Mouse (Mus musculus): ENCODE measurements around the gene Sytl3. TPM values are rescaled to one million over a fixed set of nuclear protein-coding genes. Genes with fewer than 3 reads are reported as not detected.
"Not testable (repeated sequence)": the region's sequence is repeated elsewhere in the genome, so short reads cannot be mapped to it uniquely, and the experiment has no call there.

The Sytl3 gene
- polyA plus RNA-seq, 1 experiment from 2014 or later, result 0.13 TPM

- not testable (repeated sequence) for H3K9ac ChIP-seq; H3K4me2 ChIP-seq (replicated peaks); H3K4me3 ChIP-seq; ATAC-seq (ENCODE audit: insufficient number of reproducible peaks, insufficient read depth, low FRiP score, low TSS enrichment); H3K4me1 ChIP-seq; H3K27me3 ChIP-seq; H3K9me3 ChIP-seq; H3K36me3 ChIP-seq; H3K27ac ChIP-seq
- WGBS, result 92% methylated on average over 2 of the region's 4 CpGs
These were observed 23.1 kb upstream of the Sytl3 start for GRCm38 (mm10) chr17:6635781-6636180.

GRCm38 (mm10) chr17:6636861-6637260 lies 22.0 kb upstream of the Sytl3 start:
- ATAC-seq (ENCODE audit: insufficient number of reproducible peaks, insufficient read depth, low FRiP score, low TSS enrichment), result no peak
- H3K4me3 ChIP-seq, result no peak overlapping the region
- no peaks in the 10 kb centered on the region for H3K36me3 ChIP-seq
- no peak overlapping the region for H3K4me2 ChIP-seq (replicated peaks)
- H3K27me3 ChIP-seq, result no peaks in the 10 kb centered on the region
- 84% methylated on average over 5 of the region's 5 CpGs for WGBS
- no peak overlapping the region for H3K9ac ChIP-seq
- no peaks in the 10 kb centered on the region for H3K4me1 ChIP-seq
- H3K27ac ChIP-seq, result no peak overlapping the region
- H3K9me3 ChIP-seq, result no peaks in the 10 kb centered on the region

DNA sequence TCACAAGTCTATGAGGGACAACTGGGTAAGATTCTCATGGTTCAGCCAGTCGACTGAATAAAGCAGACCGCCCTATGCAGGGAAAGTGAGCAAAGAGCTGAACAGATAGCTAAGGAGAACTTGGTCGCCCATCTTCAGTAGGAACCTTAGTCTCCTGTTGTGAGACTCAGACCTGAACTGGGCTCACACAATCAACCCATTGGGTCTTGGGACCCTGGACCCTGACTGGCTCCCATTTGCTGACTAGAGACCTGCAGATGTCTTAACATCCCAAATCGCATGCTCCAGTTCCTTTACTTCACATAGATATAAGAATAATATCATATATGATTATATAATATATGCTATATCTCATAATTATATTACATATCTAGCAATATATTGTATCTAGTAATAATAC lies 21.5 kb upstream of the Sytl3 start:
- 97% methylated on average over 4 of the region's 4 CpGs for WGBS
- not testable (repeated sequence) for H3K9me3 ChIP-seq

DNA sequence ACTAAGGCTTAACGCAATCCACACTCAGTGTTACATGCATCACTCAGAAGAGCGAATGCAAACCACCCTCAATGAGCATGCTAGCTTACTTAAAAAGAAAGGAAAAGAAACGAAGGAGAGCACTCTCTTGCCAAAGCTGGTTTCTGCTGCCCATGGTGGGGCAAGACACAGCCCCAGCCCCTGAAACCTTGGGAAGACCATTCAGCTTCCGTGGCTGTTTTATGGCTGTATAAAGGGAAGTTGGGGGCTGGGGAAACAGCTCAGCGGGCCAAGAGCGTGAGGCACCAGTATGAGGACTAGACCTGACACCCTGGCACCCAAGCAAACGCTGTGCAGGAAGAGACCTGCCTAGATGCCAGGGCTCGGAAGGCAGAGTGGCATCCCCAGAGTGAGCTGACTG lies 20.4 kb upstream of the Sytl3 start:
- not testable (repeated sequence) for H3K36me3 ChIP-seq; H3K27me3 ChIP-seq; H3K27ac ChIP-seq; H3K4me2 ChIP-seq (replicated peaks); H3K9me3 ChIP-seq; H3K4me3 ChIP-seq; H3K9ac ChIP-seq; ATAC-seq (ENCODE audit: insufficient number of reproducible peaks, insufficient read depth, low FRiP score, low TSS enrichment); H3K4me1 ChIP-seq
- WGBS, result 86% methylated on average over 8 of the region's 8 CpGs

More for the DNA sequence above, 21.5 kb upstream of the Sytl3 start:
- H3K4me3 ChIP-seq; H3K36me3 ChIP-seq; H3K4me2 ChIP-seq (replicated peaks); H3K4me1 ChIP-seq; H3K9ac ChIP-seq; ATAC-seq (ENCODE audit: insufficient number of reproducible peaks, insufficient read depth, low FRiP score, low TSS enrichment); H3K27ac ChIP-seq; H3K27me3 ChIP-seq: not testable (repeated sequence)

DNA sequence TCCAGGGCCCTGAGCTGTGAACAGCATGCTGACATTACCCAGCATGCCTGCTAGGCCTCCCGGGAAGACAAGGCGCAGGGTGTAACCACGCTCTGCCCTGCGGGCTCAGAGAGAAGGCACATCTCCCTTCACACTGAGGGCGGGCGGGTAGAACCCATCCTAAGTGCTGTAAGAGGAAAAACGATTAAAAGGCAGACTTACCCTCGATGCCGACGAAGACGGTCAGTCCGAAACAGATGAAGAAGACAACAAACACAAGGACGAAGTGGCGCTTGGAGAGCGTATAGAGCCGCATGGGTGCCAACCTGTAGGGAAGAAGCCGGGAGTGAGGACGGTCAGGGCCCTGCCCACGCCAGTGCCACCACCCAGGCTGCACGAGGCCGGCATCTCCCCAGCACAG lies 19.4 kb upstream of the Sytl3 start:
- 90% methylated on average over 16 of the region's 21 CpGs for WGBS
- H3K4me1 ChIP-seq; H3K4me2 ChIP-seq (replicated peaks); H3K27ac ChIP-seq; H3K4me3 ChIP-seq; H3K27me3 ChIP-seq; H3K36me3 ChIP-seq; H3K9ac ChIP-seq; H3K9me3 ChIP-seq: not testable (repeated sequence)
- 0 out of 2 replicates have a peak, but pooled peaks have one; percentile 49 for ATAC-seq (ENCODE audit: insufficient number of reproducible peaks, insufficient read depth, low FRiP score, low TSS enrichment)

DNA sequence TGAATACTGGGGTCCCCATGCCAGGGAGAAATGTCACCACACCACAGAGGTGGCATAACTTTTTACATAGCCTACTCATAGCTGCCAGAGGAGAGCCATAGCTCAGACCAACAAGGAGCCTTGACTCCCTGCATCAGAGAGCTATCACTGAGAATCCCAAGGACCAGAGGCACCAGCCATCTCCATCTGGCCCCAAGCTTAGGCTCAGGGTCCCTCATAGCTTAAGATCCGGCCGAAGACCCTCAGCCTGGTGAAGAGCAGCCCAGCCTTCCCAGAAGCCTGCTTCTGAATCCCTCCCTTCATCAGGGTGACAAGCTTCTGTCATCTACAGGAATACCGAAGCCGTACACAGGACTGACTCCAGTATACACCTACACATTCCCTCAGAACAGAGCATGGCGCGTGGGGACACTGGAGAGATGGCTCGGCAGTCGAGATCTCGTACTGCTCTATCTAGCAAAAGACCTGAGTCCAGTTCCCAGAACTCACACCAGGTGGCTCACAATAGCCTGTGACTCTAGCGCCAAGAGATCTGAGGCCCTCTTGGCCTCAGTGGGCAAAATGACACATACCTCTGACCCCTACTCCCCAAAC lies 18.8 kb upstream of the Sytl3 start:
- not testable (repeated sequence) for H3K9me3 ChIP-seq; H3K4me2 ChIP-seq (replicated peaks); H3K4me1 ChIP-seq; ATAC-seq (ENCODE audit: insufficient number of reproducible peaks, insufficient read depth, low FRiP score, low TSS enrichment); H3K4me3 ChIP-seq; H3K36me3 ChIP-seq; H3K27ac ChIP-seq; H3K9ac ChIP-seq; H3K27me3 ChIP-seq
- WGBS, result 89% methylated on average over 10 of the region's 10 CpGs

DNA sequence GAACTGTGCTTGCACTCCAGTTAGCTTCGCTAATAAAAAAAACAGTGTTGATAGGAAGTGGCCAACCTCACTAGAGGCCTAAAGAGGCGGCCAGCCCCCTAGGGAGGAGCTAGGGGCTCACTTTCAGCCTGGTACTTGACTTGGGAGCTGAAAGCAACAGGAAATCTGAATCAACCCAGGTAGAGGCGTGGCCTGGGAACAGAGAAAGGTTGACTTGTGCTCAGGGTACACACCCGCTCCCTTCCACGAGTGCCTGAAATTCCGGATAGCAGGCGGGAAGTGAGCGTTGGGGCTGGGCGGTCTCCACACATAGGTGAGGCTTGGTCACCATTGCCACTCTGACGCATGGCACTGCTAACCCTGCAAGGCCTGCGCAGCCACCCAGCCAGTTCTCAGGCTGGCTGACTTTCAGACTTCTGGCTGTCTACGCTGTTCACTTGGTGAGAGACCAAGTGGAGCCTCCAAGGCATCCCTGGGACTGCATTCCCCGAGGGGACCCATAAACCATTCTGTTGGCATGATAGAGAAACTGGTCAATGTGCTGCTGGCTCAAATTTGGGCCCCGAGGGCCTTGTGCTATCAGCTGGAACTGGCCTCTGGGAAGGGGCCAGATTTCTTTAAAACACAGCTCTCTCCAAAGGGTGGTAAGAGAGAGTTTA lies 18.0 kb upstream of the Sytl3 start:
- not testable (repeated sequence) for H3K36me3 ChIP-seq; H3K4me2 ChIP-seq (replicated peaks); H3K27ac ChIP-seq; H3K4me1 ChIP-seq; ATAC-seq (ENCODE audit: insufficient number of reproducible peaks, insufficient read depth, low FRiP score, low TSS enrichment); H3K9ac ChIP-seq; H3K4me3 ChIP-seq; H3K27me3 ChIP-seq; H3K9me3 ChIP-seq
- WGBS, result 75% methylated on average over 14 of the region's 14 CpGs

DNA sequence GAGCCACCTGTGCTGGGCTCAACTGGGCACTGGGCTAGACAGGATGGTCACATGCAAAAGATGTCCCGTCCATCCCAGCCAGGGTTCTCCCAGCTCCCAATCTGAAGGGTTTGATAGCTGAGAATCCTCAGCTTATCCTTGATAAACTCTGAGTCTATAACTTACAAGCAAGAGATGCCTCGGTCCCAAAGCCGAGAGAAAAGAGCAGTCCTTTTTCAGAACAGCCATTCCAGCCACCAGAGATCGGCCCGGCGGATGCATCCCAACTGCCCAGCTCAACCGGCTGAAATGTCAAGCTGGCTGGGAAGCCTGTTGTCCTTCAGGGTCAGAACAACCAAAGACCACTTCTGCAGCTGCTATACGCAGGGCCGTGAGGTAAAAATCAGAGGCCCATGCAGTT lies 14.7 kb upstream of the Sytl3 start:
- H3K27me3 ChIP-seq; H3K27ac ChIP-seq; ATAC-seq (ENCODE audit: insufficient number of reproducible peaks, insufficient read depth, low FRiP score, low TSS enrichment); H3K36me3 ChIP-seq; H3K4me3 ChIP-seq; H3K9me3 ChIP-seq; H3K9ac ChIP-seq; H3K4me2 ChIP-seq (replicated peaks); H3K4me1 ChIP-seq: not testable (repeated sequence)
- WGBS, result 88% methylated on average over 9 of the region's 9 CpGs

DNA sequence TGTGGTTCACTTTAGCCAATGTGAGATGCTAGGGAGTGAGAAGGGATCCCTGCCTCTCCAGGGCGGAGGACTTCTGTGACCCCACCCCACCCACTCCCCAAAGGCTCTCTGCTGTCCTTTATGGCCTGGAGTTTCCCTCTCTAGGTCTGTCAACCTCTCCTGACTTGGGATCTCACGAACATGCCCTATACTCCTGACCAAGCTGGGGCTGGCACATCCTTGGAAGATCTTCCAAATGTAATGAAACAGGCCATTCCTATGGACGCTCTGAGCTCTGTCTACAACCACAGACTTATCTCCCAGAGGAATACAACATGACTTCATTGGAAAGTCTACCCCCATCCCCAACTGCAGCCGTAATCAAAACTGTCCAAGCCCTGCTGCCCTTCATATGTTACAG lies 14.2 kb upstream of the Sytl3 start:
- WGBS, result 84% methylated on average over 4 of the region's 4 CpGs
- not testable (repeated sequence) for H3K4me2 ChIP-seq (replicated peaks); H3K27ac ChIP-seq; H3K4me3 ChIP-seq; H3K9me3 ChIP-seq; H3K27me3 ChIP-seq; ATAC-seq (ENCODE audit: insufficient number of reproducible peaks, insufficient read depth, low FRiP score, low TSS enrichment); H3K36me3 ChIP-seq; H3K4me1 ChIP-seq; H3K9ac ChIP-seq

DNA sequence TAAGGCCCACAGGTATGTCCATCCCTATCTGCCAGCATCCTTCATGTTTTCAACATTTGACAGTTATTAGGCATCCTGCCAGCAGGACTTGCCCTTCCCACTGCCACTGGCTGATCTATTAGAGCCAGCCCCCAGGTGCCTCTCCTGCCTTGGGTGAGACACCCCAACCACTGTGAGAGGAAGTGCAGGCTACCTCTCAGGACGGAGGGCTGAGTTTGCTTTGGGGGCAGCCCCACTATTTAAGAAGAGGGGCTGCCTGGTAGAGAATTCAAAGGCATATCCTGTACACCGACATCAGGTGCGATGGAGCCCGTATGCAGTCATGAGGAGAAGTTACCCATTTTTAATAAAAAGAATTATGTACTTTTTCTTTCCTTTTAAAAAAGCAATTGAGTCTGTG lies 13.2 kb upstream of the Sytl3 start:
- H3K36me3 ChIP-seq; H3K4me2 ChIP-seq (replicated peaks); H3K9ac ChIP-seq; H3K27ac ChIP-seq; H3K4me1 ChIP-seq; H3K9me3 ChIP-seq; H3K27me3 ChIP-seq; H3K4me3 ChIP-seq; ATAC-seq (ENCODE audit: insufficient number of reproducible peaks, insufficient read depth, low FRiP score, low TSS enrichment): not testable (repeated sequence)
- WGBS, result 93% methylated on average over 4 of the region's 4 CpGs

DNA sequence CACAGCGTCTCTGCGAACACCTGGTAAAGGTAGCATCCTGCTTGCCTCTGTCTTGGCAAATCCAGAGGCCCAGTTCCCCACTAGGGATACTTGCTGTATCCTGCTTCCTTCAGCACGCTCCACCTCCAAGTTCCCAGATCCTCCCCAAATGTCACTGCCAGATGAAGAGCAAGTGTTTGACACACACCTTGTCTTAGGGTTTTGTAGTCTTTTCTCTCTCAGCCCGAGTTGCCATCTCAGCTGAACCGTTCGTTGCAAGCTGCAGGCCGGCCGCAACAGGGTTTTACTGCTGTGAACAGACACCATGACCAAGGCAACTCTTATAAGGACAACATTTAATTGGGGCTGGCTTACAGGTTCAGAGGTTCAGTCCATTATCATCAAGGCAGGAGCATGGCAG lies 12.1 kb upstream of the Sytl3 start:
- not testable (repeated sequence) for H3K4me1 ChIP-seq; ATAC-seq (ENCODE audit: insufficient number of reproducible peaks, insufficient read depth, low FRiP score, low TSS enrichment); H3K4me3 ChIP-seq; H3K4me2 ChIP-seq (replicated peaks); H3K27me3 ChIP-seq; H3K36me3 ChIP-seq; H3K9me3 ChIP-seq; H3K27ac ChIP-seq; H3K9ac ChIP-seq
- WGBS, result 94% methylated on average over 8 of the region's 8 CpGs

DNA sequence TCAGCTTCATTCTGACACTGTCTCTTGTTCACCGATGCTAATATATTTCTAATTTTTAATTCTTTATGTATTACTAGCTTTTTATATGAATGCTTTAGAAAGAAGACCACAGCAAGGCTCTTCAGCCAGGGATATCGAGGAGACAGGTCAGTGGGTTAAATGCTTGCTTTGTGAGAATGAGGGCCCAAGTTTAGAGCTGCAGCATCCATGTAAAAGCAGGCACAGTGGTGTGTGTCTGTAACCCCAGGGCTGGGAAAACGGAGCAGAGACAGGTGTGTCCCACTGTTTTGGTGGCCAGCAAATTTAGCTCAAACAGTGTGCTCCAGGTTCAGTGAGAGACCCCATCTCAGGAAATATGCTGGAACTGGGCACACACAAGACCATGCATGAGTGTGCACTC lies 11.4 kb upstream of the Sytl3 start:
- not testable (repeated sequence) for H3K4me1 ChIP-seq; H3K9me3 ChIP-seq; H3K27ac ChIP-seq; H3K36me3 ChIP-seq; H3K27me3 ChIP-seq; ATAC-seq (ENCODE audit: insufficient number of reproducible peaks, insufficient read depth, low FRiP score, low TSS enrichment); H3K9ac ChIP-seq; H3K4me2 ChIP-seq (replicated peaks); H3K4me3 ChIP-seq
- 95% methylated on average over 3 of the region's 3 CpGs for WGBS

Measured in embryonic facial prominence, embryonic 12.5 days (tissue).